Mouse (Mus musculus) mouse trophoblast stem cell (cell line): Measurements from ENCODE around the gene Smok2a.
"Not testable (repeated sequence)": the region's sequence is repeated elsewhere in the genome, so short reads cannot be mapped to it uniquely, and the experiment has no call there.

Experiments used
- in situ Hi-C, 2 experiments: fragments of 300-500 bp; cut with MseI, MboI; formaldehyde crosslinking; loops; 2 replicates in 1 of 2; 3 replicates in 1 of 2; pipeline ENCODE4 v1.15.1; 2025

Gene Smok2a

DNA sequence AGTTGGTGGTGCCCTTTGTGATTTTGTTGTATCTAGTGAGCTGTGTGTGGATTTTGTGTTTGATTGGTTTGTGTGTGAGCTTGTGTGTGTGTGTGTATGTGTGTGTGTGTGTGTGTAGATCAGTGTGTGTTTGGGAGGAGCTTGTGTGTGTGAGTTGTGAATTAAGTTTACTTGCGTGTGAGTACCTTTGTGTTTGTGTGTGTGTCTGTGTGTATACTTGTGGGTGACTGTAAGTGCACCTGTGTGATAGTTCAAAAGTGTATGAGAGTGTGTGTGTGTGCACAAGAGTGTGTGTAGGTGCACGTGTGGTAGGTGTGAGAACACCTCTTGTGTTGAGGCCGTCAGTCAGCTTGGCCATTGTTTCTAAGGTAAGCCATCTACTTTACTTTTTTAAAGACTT is at the start of gene Smok2a:
Gene Smok2a (plus strand): TSS at position 301 of the 400 bp plus-strand sequence.
- in situ Hi-C loops: no loop called here

DNA sequence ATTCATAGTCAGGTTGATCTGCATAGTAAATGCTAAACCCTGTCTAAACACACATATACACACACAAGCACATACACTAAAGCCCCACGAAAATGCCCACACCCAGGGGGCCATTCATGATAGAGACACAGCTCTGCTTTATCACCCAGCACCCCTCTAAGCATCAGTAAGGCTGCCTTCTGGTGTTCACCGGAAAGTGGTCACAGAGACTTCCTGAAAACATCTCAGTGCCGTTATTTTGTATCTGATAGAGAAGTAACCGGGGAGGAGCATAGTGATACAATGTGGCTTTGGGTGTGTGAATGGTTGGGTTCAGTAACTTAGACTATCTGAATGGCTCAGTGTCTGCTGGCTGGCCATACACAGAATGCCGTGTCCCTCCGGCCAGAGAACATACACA is 47.4 kb upstream of the Smok2a start:
- in situ Hi-C loops: not testable (repeated sequence)

DNA sequence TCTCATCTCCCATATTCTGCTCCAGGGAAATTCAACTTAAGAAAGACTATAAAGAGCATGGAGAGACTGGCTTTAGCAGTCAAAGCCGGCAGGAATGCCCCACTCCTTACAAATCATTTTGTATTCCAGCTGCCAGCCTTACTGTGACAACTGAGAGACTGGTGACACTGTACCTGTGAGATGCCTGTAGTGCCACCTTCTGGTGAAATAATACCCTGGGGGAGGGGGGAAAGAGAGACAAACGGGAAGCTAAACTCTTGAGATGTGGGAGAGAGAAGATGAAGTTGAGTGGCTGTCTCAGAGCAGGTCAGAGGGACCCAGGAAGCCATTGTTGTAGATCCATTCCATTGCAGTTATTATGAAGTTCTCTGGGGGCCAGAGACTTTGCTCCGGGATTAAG is 47.0 kb upstream of the Smok2a start:
- in situ Hi-C loops: not testable (repeated sequence)

DNA sequence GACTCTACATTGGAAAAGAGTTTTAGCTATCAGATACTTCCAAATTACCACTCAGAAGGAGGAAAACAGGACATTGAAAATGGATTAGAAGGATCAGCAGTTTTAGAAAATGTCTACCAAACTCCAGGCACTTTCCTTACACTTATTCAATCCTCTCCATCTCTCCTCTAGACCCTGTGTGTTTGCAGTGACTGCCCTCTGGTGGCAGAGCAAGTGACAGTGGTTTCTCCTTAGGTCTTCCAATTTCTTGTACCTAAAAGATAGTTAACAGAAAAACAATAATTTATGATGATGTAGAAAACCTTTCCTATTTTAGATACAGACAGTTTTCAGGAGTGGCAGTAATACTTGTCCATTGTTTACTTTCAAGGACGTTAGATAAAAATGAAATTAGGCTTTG is 45.4 kb upstream of the Smok2a start:
- in situ Hi-C loops: not testable (repeated sequence)

DNA sequence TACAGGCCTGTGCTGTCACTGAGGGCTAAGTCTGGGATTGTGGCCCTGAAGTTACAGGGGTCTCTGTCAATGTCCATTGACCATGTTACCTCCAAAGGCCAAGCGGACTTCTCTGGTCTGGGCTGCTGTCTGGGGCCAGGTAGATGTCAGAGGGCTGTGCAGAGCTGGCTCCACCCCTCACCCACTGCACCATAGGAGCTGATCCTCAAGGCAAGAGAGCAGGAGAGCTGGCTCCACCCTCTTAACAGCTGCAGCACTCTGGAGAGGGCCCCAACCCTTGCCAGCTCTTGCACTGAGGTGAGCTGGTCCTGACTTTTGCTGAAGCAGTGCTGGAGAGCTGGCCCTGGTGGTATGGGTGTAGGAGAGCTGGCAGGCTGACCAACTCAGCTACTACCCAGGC is 43.2 kb upstream of the Smok2a start:
- in situ Hi-C loops: not testable (repeated sequence)

DNA sequence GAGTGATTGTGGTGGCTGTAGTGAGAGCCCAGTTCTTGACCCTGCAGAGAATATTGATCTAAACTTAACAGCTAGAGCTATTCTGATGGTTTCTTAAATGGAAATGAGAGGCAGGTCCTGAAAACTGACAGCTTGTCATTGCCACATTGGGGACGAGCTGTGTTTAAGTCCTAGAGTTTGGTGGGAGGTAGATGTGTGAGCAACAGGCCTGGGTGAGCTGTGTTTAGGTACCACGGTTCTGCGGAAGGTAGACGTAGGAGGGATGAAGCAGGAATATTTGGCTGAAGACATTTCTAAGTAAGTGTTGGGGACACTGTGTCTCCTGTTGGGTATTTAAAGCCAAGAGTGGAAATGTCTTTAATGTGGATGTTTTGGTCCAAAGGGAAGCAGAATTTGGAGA is 42.0 kb upstream of the Smok2a start:
- in situ Hi-C loops: not testable (repeated sequence)

DNA sequence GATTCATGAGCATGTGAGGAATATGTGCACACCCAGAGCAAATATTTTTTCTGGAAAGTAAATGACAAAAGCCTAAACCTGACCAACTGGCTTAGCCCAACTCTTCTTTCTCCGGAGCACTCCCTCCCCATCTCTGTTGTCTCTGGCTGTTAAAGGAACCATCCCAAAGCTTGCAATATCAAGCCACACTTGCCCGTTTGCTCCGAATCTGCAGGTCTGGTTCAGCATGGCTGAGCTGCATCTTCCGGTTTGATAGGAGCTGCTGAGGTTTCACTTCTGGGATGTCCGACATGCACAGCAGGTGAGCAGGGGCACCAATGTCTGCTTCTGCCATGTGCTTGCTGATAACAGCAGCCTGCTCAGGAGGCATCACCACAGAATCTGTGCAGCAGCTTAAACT is 40.5 kb upstream of the Smok2a start:
- in situ Hi-C loops: not testable (repeated sequence)

DNA sequence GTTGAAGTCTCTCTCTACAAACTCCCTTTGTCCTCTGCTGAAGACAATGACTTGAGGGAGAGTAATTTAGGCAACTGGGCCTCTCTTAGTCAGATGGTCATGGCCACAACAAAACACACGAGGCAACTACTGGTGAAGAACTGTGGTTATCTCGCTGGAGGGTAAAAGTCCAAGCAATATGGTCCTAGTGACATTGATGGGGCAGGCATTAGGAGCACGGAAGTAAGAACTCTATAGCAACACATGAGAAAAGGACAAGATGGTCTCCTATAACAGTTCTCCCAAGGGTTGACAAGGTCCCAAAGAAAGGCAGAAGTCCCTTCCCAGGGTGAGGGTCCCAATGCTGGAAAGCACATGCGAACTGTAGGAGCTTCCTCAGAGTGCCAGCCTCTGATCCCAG is 38.3 kb upstream of the Smok2a start:
- in situ Hi-C loops: not testable (repeated sequence)

DNA sequence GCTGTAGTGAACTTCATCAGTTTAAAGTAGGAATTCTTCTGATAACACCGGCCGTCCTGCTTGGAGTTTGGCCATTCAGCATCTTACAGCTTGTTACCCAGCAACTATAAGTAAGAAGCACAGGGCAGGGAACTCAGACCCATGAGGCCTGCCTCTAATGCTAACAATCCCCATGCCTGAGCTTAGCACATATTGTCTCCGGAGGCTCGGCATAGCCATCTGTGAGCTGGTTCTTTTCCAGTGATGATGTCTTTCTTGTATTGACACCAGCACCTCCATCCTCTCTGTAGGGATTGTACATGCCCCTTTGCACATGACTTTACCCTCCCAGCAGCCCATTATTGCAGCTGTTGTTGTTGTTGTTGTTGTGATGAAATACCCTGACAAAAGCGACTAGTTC is 36.5 kb upstream of the Smok2a start:
- in situ Hi-C loops: not testable (repeated sequence)

DNA sequence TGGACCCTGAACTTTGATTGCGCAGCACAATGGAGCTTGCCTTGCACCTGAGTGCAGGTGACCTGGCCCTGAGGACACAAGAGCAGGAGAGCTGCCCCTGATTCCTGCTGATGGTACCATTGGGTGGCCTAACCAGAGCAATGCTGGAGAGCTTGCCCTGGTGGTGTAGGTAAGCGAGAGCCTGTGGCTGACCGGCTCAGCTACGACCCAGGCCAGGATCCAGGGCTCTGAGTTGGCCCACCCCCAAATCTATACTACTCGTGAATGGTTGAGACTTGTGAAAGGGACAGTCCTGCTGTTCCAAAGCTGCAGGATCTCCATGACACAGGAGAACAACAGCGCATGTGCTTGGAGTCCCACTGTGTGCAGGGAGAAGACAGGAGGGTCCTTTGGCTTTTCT is 34.4 kb upstream of the Smok2a start:
- in situ Hi-C loops: not testable (repeated sequence)

DNA sequence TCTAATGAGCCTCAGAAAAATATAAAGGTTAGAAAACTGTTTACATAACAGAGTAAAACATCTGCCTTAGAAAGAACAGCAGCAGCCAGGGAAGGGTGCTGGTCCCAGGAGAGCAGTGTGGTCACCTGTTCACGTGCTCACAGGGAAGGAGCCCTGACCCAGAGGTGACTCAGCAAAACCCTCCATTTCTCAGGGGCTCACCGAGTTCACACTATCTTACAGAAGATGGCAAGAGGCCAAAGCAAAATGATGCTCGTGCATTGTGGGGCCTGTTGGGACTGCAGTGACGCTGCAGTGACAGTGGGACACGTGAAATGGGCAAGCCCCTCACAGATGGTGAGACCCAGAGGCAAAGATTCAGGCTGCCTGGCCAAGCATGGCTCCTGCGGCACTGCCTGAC is 33.4 kb upstream of the Smok2a start:
- in situ Hi-C loops: not testable (repeated sequence)

DNA sequence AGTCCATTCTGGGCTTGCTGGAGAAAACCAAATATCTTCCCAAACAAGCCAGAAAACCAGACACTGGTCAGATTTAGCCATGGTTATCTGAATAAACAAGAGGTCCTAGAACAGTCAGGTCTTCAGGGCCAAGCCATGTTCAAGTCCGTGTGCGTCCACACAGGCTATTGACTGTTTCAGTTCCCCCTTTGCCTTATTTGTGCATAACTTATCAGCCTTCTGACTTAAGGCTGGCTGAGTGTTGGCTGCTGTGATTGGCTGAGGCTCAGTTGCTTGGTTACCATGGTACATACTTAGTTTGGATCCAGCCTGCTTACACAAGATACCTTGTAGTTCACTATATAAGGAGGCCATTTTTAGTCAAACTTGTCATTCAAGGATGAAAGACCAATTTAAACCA is 32.1 kb upstream of the Smok2a start:
- in situ Hi-C loops: not testable (repeated sequence)

DNA sequence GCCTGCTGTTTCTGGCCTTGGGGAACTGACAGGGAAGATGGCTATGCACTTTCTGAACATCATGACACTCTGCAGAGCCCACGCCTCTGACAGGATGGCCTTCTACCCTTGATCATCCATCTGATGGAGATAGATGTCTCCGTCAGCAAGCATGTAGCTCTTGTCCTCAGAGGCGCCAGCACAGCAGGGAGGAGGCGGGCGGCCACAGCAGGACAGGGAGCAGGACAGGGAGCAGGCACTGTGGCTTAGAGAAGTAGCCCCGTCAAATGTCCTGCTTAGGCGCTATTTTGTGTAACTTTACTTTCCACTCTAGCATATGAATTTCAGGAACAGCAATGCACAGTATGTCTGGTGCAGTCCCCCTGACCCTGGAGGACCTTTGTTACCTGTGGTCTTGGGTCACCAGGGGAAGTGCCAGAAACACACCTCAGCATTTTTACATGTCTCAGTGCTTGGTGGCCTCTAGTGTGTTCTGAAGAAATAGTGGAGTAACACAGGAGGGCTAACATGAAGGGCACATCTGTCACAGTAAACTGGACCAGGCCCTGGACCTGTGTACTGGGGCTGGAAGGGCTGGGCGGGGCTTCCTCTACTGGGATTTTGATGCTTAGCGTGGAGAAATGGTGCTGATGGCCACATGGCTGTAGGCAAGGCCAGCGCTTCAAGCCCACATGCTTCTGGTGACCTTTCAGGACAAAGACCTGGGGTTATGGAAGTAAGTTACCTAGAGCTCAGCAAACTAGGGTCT is 30.0 kb upstream of the Smok2a start:
- in situ Hi-C loops: not testable (repeated sequence)

DNA sequence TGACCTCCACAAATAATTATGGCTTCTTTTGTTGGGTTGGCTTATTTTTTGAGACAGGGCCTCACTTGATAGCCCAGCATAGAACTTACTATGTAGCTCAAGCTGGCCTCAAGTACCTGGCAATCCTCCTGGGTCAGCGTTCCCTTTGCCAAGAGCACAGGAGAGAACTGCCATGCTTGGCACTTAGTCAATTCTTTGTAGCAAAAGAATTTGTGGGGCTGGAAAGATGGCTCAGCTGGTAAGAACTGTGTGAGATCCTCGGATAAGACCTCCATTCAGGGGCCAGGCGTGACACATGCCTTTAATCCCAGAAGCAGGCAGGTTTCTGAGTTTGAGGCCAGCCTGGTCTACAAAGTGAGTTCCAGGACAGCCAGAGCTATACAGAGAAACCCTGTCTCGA is 24.5 kb upstream of the Smok2a start:
- in situ Hi-C loops: not testable (repeated sequence)

DNA sequence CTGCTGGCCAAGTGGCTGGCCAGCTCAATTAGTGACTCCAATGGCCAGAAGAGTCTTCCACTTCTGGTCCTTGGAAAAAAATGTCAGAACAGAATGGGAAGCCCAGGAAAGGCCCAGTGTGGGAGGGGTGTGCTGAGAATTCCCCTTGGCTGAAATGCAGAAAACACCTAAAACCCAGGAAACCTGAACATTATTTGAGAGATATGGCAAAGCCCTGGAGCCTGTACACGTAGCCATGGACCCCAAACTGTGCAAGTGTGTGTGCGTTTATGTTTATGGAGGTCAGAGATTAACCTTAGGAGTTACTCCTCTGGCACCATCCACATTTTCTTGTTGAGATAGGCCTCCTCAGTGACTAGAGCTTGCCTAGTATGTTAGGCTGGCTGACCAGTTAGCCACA is 22.2 kb upstream of the Smok2a start:
- in situ Hi-C loops: not testable (repeated sequence)

DNA sequence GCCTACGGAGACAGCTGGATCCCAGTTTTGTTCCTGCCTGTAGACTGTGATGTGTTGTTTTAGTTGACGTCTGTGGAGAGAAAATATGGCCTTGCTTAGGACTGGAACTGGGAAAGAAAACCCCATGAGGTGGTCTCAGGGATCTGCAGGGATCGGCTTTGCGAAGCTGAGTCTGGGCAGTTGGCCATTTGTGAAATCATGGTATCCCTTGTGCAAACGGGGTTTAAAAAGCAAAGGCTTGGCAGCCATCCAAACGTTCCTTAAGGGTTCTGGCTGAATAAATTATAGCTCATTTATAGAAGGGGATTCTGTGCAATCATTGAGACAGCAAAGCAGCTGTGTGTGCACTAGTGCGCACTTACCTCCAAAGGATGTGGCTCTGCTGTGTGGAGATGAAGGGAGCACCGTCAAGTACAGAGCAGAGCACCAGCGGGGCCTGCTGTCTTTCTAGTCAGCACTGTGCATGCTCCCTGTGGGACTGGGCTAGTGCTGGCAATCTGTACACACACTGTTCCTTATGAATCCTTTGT is 21.0 kb upstream of the Smok2a start:
- in situ Hi-C loops: loop anchor here in 1 of 2 experiments (10.0 kb wide), 1 partner anchor 345 kb away; no protein-coding TSS in a partner anchor

DNA sequence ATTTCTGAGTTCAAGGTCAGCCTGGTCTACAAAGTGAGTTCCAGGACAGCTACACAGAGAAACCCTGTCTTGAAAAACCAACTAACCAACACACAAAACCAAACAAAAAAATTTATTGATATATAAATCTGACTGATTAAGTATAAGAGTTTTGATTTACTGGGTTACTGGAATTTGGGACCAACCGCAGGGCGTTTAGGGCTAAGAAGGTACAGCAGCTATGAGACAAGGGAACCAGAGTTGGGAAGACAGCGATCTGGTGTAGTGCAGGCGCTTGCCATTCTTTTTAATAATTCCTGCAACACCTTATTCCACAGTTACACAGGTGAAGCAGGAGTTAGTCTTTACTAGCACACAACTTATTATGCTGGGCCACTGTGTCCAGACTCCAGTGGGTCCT is 19.4 kb upstream of the Smok2a start:
- in situ Hi-C loops: loop anchor here in 1 of 2 experiments (10.0 kb wide), 1 partner anchor 343 kb away; no protein-coding TSS in a partner anchor

DNA sequence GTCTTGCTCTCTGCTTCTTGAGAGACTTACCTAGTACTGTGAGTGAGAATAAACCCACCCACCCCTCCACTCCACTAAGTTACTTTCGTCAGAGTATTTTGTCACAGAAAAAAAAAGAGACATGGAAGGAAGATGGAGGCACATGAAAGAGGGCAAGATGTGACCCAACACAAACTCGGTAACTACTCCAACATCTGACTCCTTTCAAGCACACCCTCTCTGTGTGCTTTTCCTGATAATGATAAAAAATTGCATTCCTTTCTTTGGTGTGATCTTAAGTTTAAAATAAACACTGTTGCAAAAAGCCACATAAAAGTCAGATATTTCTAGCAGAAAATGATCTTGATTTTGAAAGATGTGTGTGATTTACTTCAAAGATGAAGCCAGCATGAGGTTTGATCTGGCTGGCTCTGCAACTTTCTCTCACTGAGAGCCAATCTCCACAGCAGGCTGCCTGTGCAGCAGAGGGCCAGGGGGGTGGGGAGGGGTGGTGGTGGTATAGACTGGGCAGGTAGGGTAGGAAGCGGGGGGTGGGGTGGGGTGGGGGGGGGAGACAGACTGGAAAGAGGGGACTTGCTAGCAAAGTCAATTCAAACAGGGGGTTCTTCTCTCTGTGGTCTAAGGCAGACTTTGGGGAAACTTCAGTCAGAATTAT is 18.4 kb upstream of the Smok2a start:
- in situ Hi-C loops: loop anchor here in 1 of 2 experiments (10.0 kb wide), 1 partner anchor 342 kb away; no protein-coding TSS in a partner anchor

DNA sequence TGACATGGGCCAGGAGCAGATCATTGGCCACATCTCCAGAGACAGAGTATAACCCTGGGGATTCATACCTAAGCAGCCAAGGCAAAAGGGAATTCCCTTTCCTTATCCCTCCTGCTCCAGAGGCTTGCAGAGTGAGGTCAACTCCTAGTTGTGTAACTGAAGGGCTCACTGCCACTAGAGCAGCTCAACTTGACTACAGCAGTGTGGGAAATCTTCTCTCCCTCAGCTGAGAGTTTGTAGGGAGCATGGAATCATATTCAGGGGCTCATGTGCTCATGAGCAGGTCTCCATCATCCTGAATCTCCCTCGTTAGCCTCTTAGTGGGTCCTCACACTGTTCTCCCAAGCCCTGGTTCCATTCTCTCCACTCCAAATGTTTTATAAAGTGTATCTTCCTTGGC is 15.7 kb upstream of the Smok2a start:
- in situ Hi-C loops: loop anchor here (5.0 to 10.0 kb wide), 2 partner anchors 307 to 340 kb away; no protein-coding TSS in a partner anchor

DNA sequence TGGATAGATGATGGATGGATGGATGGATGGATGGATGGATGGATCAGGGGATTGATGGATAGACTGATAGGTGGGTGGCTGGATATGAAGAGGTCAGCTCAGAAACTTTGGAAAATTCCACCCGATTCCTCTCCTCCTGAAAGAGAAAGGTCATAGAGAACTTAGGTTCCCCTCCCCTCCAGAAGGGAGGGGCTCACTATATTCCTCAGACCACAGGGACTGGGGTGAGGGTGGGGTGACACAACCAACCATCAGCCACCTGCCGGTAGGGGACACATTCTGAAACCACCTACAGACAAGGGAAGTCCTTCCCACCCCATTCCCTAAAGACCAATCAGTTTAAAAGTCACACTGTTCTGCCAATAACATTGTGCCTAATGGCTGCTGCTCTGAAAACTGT is 14.5 kb upstream of the Smok2a start:
- in situ Hi-C loops: loop anchor here (5.0 to 10.0 kb wide), 2 partner anchors 306 to 338 kb away; no protein-coding TSS in a partner anchor

DNA sequence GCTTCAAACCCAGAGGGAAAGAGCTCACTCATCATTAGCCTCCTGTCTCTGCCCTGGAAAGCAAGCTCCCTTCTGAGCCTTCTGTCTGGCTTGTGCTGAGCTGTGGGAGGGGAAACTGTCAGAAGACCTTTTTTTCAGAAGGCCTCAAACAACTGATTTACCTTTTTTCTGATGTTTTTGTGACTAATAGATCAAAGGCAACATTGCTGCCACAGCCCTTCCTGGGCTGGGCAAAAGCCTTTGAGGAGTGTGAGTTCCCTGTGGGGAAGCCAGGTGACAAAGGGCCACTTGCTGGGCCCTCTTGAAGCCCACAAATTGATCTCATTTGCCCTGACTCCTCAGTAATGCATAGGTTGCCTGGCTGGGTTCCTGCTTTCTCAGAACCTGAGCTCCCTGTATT is 12.5 kb upstream of the Smok2a start:
- in situ Hi-C loops: loop anchor here (5.0 to 10.0 kb wide), 2 partner anchors 304 to 336 kb away; no protein-coding TSS in a partner anchor

DNA sequence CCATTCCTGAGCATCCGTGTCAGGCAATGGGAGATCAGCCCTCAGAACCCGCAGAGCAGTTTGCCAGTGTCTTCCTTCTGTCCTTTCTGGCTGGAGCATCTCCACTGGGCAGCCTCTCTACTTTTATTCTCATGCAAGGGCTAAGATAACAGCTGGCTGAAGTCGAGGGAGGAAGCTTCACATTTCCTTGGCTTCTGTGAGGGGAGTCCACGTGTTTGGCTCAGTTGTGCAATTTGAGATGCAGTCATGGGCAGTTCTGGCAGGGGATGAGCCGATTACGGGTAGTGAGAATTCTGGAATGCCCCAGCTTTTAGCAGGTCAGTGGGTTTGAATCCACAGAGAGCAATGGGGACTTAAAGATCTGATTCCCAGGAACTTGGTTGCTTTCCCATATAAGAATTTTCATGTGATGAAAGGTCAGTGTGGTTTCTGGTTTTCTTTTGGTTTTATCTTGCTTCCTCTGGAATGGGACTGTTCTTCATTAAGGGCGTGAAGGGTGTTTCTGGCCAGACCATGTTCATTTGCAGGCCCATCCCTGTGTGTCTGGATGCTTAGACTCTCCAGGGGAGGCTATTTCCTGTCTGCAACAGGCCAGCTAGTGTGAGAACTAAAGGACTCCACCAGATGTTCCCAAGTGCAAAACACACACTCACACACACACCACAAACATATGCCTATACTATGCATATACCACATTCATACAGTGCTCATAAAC is 8.7 kb upstream of the Smok2a start:
- in situ Hi-C loops: no loop called here
